Mouse (Mus musculus): ENCODE data around the gene Ptpn23. TPM values are rescaled to one million over a fixed set of nuclear protein-coding genes. Genes with fewer than 3 reads are reported as not detected.

Ptpn23 gene
- 79.1 and 91.7 TPM in 2 replicates for polyA plus RNA-seq (2012; ENCODE audit: low replicate concordance)

DNA sequence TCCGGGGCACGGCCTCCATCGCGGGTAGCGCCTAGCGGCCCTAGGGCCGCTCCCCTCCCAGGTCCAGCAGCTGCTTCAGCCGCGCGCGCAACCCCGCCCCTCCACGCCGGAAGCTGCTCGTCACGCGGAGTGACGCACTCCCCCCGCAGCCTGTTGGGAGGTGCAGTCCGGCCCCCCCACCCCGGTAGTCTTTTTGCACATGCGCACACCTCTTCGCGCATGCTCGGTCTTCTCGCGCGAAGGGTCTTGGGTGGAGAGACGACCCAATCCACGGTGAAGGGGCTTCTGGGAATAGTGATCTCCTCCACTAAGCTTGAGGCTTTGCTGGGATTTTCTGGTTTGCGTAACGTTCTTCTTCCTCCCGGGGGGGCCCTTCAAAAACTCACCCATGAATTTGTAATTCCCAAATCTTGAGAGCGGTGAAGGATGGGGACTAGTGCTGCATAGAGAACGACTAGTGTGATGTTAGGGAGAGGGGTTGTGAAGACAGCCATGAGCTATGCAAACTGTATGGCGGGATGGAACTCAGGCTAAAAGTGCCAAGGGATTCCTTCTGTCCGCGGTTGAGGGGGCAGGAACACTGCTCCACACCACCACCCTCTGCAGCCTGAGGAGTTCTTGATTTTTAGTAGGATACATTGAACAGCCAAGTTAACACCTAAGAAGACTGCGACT, at the start of gene Ptpn23:
Gene Ptpn23 (minus strand): TSS at position 115 of the 675 bp plus-strand sequence.

DNA sequence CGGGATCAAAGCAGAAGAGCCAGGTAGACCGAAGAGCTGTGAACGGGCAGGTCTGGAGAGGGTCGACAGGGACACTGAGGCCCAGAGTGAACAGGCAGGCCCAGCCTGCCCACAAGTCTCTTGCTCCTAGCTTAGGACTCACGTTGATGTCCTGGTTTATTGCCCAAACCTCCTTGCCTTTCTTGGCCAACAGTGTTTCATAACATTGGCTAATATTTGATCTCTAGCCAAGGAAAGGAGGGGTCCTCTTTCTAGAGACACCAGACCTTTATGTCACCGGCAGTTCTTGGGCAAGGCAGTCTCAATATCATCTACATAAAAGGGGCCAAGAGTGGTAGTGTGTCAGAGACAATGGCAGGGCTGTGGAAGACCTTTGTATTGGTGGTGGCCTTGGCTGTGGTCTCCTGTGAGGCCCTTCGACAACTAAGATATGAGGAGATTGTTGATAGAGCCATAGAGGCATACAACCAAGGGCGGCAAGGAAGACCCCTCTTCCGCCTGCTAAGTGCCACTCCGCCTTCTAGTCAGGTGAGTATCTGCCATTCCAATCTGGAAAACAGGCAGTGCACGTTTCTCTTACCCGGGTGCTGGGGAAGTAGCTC, 11.6 kb upstream of the Ptpn23 start, which contains the start of gene Ngp:
Gene Ngp (plus strand): TSS at position 237 of the 602 bp plus-strand sequence.

Other genes starting within 250 kb of the Ptpn23 start
- 0.45 and 1.1 TPM in 2 replicates for gene Cspg5, start 164.4 kb downstream of the Ptpn23 start, polyA plus RNA-seq (2012; ENCODE audit: low replicate concordance)
- gene Elp6, start 103.0 kb downstream of the Ptpn23 start, polyA plus RNA-seq (2012; ENCODE audit: low replicate concordance), result 5.0 and 6.5 TPM in 2 replicates
- gene Scap, start 74.9 kb downstream of the Ptpn23 start, polyA plus RNA-seq (2012; ENCODE audit: low replicate concordance), result 139 and 185 TPM in 2 replicates
- 24.1 and 59.6 TPM in 2 replicates for gene Ngp, start 11.5 kb upstream of the Ptpn23 start, polyA plus RNA-seq (2012; ENCODE audit: low replicate concordance)
- gene Klhl18, start 68.5 kb upstream of the Ptpn23 start, polyA plus RNA-seq (2012; ENCODE audit: low replicate concordance), result 16.9 and 19.9 TPM in 2 replicates
- gene Kif9, start 68.7 kb upstream of the Ptpn23 start, polyA plus RNA-seq (2012; ENCODE audit: low replicate concordance), result 0.27 and 0.38 TPM in 2 replicates
- 16.3 and 46.2 TPM in 2 replicates for gene Setd2, start 124.4 kb upstream of the Ptpn23 start, polyA plus RNA-seq (2012; ENCODE audit: low replicate concordance)
- 2.4 and 4.4 TPM in 2 replicates for gene Nradd, start 216.2 kb upstream of the Ptpn23 start, polyA plus RNA-seq (2012; ENCODE audit: low replicate concordance)
- gene Nbeal2, start 245.9 kb upstream of the Ptpn23 start, polyA plus RNA-seq (2012; ENCODE audit: low replicate concordance), result 79.5 and 148 TPM in 2 replicates
- 229 and 323 TPM in 2 replicates for gene Ccdc12, start 248.3 kb upstream of the Ptpn23 start, polyA plus RNA-seq (2012; ENCODE audit: low replicate concordance)

All from hematopoietic multipotent progenitor cell, adult 10-12 weeks (in vitro differentiated cells).